Mouse (Mus musculus) stomach, adult 2 months (tissue): ENCODE measurements around the gene St3gal5. TPM values are rescaled to one million over a fixed set of nuclear protein-coding genes. Genes with fewer than 3 reads are reported as not detected.

Source experiments
- polyA plus RNA-seq: library from polyadenylated mRNA; depleted of rRNA; stranded (reverse); fragments of >200 nt; gene quantifications from 2 replicates; pipeline ENCODE4 v1.2.3, GENCODE M21; 2012; rRNA removed

The St3gal5 gene
- polyA plus RNA-seq: 7.6 and 12.1 TPM in 2 replicates

DNA sequence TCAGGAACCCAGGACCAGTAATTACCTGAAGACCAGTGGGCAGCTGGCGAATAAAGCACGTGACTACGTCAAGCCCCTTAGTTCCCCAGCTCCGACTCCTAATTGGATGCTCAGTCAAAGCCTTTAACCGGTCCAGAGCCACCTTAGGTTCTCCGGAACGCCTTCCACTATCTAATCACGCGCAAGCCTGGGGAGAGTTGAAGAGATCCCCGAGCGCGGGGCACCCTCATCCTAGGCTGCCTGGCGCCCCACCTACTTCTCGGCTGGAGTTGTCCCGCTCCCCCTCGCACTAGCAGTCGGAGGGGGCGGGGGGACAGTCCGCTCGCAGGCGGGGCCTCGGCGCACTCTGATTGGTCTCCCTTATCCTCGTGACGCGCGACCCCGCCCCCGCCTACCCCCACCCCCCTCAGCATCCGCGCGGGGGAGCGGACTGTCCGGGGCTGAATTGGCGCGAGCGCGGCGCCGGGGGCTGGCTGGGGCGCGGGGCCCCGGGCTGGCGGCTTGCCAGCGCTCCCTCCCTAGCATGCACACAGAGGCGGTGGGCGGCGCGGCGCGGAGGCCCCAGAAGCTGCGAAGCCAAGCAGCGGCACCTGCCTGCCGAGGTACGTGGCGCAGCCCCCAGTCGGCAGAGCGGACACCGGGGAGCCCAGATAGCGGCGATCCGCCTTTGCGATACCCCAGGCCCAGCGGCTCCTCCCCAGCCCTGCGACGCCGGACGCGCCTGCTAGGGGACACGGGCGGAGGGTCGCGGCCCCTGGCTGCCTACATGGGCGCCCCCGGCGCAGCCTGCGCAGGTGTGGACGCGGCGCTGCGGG, at the start of gene St3gal5:
Gene St3gal5, plus strand, starts transcription at position 412 of the 815 bp plus-strand sequence.

Other genes with a start within 250 kb of the St3gal5 start
- 0.89 and 1.6 TPM in 2 replicates for gene Ptcd3, start 188.8 kb upstream of the St3gal5 start, polyA plus RNA-seq
- gene Polr1a, start 188.5 kb upstream of the St3gal5 start, polyA plus RNA-seq: 4.5 and 6.7 TPM in 2 replicates
- 5.5 and 9.4 TPM in 2 replicates for gene Atoh8, start 138.0 kb downstream of the St3gal5 start, polyA plus RNA-seq
- not detected in 2 replicates for gene Sftpb, start 207.0 kb downstream of the St3gal5 start, polyA plus RNA-seq
- gene Usp39, start 247.6 kb downstream of the St3gal5 start, polyA plus RNA-seq: 3.4 and 3.9 TPM in 2 replicates
- gene 0610030E20Rik, start 249.7 kb downstream of the St3gal5 start, polyA plus RNA-seq: 4.7 and 6.8 TPM in 2 replicates